Mouse (Mus musculus) liver, postnatal 0 days (tissue): ENCODE results near the gene Mettl21e.

Source experiments
- CTCF ChIP-seq: sonication (generic); IDR thresholded peaks from 2 replicates; pipeline ENCODE4 v1.5.1; 2016; ENCODE audit warnings: antibody characterized with exemption, low read depth
- EP300 ChIP-seq: IDR thresholded peaks from 2 replicates; pipeline ENCODE4 v1.6.1; 2016; ENCODE audit warnings: antibody characterized with exemption, low read depth, mild to moderate bottlenecking

DNA sequence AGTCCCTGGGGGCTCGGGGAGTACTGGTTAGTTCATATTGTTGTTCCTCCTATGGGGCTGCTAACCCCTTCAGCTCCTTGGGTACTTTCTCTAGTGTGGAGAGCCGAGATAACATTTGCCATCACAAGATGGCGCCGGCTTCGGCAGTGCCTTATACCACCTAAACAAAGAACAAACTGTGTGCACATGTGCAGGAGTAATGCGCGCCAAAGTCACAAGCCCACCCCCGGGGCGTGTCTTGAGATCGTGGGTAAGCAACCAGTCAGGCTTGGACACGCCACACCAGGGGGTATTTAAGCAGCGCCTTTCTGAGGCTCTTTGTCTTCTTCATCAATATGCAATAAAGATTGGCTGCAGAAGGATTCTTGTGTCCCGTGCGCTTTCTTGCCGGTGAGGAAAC, 15.9 kb downstream of the Mettl21e start:
- TF ChIP-seq CTCF = no peak
- TF ChIP-seq EP300 = no peak
